Mouse (Mus musculus) heart, embryonic 16.5 days (tissue): ENCODE measurements around the gene Nfia. TPM values are rescaled to one million over a fixed set of nuclear protein-coding genes. Genes with fewer than 3 reads are reported as not detected.

Experiments
- ATAC-seq: fragments of 200-750 bp; cut with Nextera tagmentation; replicated peaks from 2 replicates; pipeline ENCODE4 v1.8.0; 2017; ENCODE audit warnings: moderate number of reproducible peaks; ENCODE audit not compliant: insufficient read depth, low FRiP score; ENCODE audit errors: extremely low read depth
- H3K27ac ChIP-seq: fragments of 300-500 bp; sonication (generic); 2 replicates; pipeline ENCODE4 v1.5.1; 2014; ENCODE audit warnings: mild to moderate bottlenecking, low read length, control low read depth, moderate library complexity
- H3K27me3 ChIP-seq: fragments of 300-500 bp; sonication (generic); 2 replicates; pipeline ENCODE4 v1.6.1; 2014; ENCODE audit warnings: low read length, mixed read lengths; ENCODE audit not compliant: control insufficient read depth, insufficient read depth
- H3K36me3 ChIP-seq: fragments of 300-500 bp; sonication (generic); 2 replicates; pipeline ENCODE4 v1.6.1; 2014; ENCODE audit not compliant: control insufficient read depth, insufficient read depth
- H3K4me1 ChIP-seq: fragments of 300-500 bp; sonication (generic); 2 replicates; pipeline ENCODE4 v1.6.1; 2014; ENCODE audit warnings: low read length, mixed read lengths; ENCODE audit not compliant: control insufficient read depth, insufficient read depth
- H3K4me2 ChIP-seq: fragments of 300-500 bp; sonication (generic); 2 replicates; pipeline ENCODE4 v1.6.1; 2014; ENCODE audit warnings: low read depth, mild to moderate bottlenecking, control low read depth, low read length
- H3K4me3 ChIP-seq: fragments of 300-500 bp; sonication (generic); 2 replicates; pipeline ENCODE4 v1.5.1; 2014; ENCODE audit warnings: mild to moderate bottlenecking, control low read depth, low read length
- H3K9ac ChIP-seq: fragments of 300-500 bp; sonication (generic); 2 replicates; pipeline ENCODE4 v1.6.1; 2014; ENCODE audit warnings: low read length, control low read depth
- H3K9me3 ChIP-seq: fragments of 300-500 bp; sonication (generic); replicated peaks from 2 replicates; pipeline ENCODE4 v1.6.1; 2016; ENCODE audit warnings: low read length; ENCODE audit not compliant: control insufficient read depth
- WGBS: fragments of 180-500 bp; shearing (Covaris S2); extraction: QIAGEN DNeasy Blood & Tissue Kit; methylation state at CpG from one replicate; pipeline ENCODE4 v1.1.7; 2014; 5-methylcytosine and 5-hydroxymethylcytosine counted together
- polyA plus RNA-seq: library from polyadenylated mRNA; unstranded; fragments of >200 nt; fragmentation: Nextera tagmentation; extraction: Ambion mirVana; gene quantifications from 2 replicates; pipeline ENCODE4 v1.2.1, GENCODE M21; 2015

The Nfia gene
- 37.3 and 42.0 TPM in 2 replicates for polyA plus RNA-seq

- 0% methylated on average over 9 of the region's 9 CpGs for WGBS
- H3K36me3 ChIP-seq: no peaks in the 10 kb centered on the region
- H3K4me2 ChIP-seq: peak within 1 kb of the TSS; percentile 95
- H3K27ac ChIP-seq: peak within 1 kb of the TSS; percentile 96
- H3K27me3 ChIP-seq: no peaks in the 10 kb centered on the region
- peak within 1 kb of the TSS; percentile 73 for H3K4me3 ChIP-seq
- ATAC-seq: no peak
- peak within 1 kb of the TSS; percentile 80 for H3K9ac ChIP-seq
- peaks cover 23% of the 10 kb centered on the region for H3K4me1 ChIP-seq
- no peaks in the 10 kb centered on the region for H3K9me3 ChIP-seq
Measured at GRCm38 (mm10) chr4:97772641-97773040, at the start of gene Nfia. Gene Nfia, plus strand, starts transcription at chr4:97772734.

- no peak for ATAC-seq
- H3K9me3 ChIP-seq: 0 out of 2 replicates have a peak, but pooled peaks cover 3% of the 10 kb centered on the region
- no peaks in the 10 kb centered on the region for H3K27me3 ChIP-seq
- no peaks in the 10 kb centered on the region for H3K4me1 ChIP-seq
- no peak overlapping the region for H3K27ac ChIP-seq
- no peaks in the 10 kb centered on the region for H3K36me3 ChIP-seq
- H3K9ac ChIP-seq: no peak overlapping the region
- no peak overlapping the region for H3K4me2 ChIP-seq
- H3K4me3 ChIP-seq: no peak overlapping the region
- WGBS: 80% methylated on average over 6 of the region's 6 CpGs
Measured at GRCm38 (mm10) chr4:97723374-97723773, 49.2 kb upstream of the Nfia start.

- Histone ChIP-seq H3K9me3 (0 out of 2 replicates have a peak, but pooled peaks cover 3% of the 10 kb centered on the region), H3K4me1 (no peaks in the 10 kb centered on the region), H3K9ac (no peak overlapping the region), H3K4me2 (no peak overlapping the region), H3K36me3 (no peaks in the 10 kb centered on the region), H3K27ac (no peak overlapping the region), H3K27me3 (no peaks in the 10 kb centered on the region), H3K4me3 (no peak overlapping the region)
- no peak for ATAC-seq
- WGBS: 82% methylated on average over 4 of the region's 4 CpGs
Measured at GRCm38 (mm10) chr4:97728520-97728919, 44.0 kb upstream of the Nfia start.

- Histone ChIP-seq H3K9ac (no peak overlapping the region), H3K27me3 (no peaks in the 10 kb centered on the region), H3K27ac (no peak overlapping the region), H3K4me1 (no peaks in the 10 kb centered on the region), H3K36me3 (no peaks in the 10 kb centered on the region), H3K4me2 (no peak overlapping the region), H3K4me3 (no peak overlapping the region), H3K9me3 (0 out of 2 replicates have a peak, but pooled peaks cover 3% of the 10 kb centered on the region)
- 81% methylated on average over 6 of the region's 6 CpGs for WGBS
- ATAC-seq: no peak
Measured at GRCm38 (mm10) chr4:97729999-97730398, 42.5 kb upstream of the Nfia start.

- Histone ChIP-seq H3K9me3 (0 out of 2 replicates have a peak, but pooled peaks cover 3% of the 10 kb centered on the region), H3K9ac (no peak overlapping the region), H3K27me3 (no peaks in the 10 kb centered on the region), H3K4me1 (no peaks in the 10 kb centered on the region), H3K27ac (no peak overlapping the region), H3K4me2 (no peak overlapping the region), H3K36me3 (no peaks in the 10 kb centered on the region), H3K4me3 (no peak overlapping the region)
- ATAC-seq: no peak
- 72% methylated on average over 3 of the region's 3 CpGs for WGBS
Measured at GRCm38 (mm10) chr4:97730416-97730815, 42.1 kb upstream of the Nfia start.

GRCm38 (mm10) chr4:97733392-97733791, 39.1 kb upstream of the Nfia start:
- Histone ChIP-seq H3K4me3 (no peak overlapping the region), H3K27ac (no peak overlapping the region), H3K4me2 (no peak overlapping the region), H3K27me3 (no peaks in the 10 kb centered on the region), H3K9ac (no peak overlapping the region), H3K9me3 (no peaks in the 10 kb centered on the region), H3K4me1 (no peaks in the 10 kb centered on the region), H3K36me3 (no peaks in the 10 kb centered on the region)
- 57% methylated on average over 1 of the region's 1 CpGs for WGBS
- ATAC-seq: no peak

GRCm38 (mm10) chr4:97743932-97744331, 28.6 kb upstream of the Nfia start:
- WGBS: 60% methylated on average over 5 of the region's 5 CpGs
- no peak overlapping the region for H3K4me3 ChIP-seq
- ATAC-seq: no peak

GRCm38 (mm10) chr4:97745296-97746105, 27.0 kb upstream of the Nfia start:
- H3K27ac ChIP-seq: no peak overlapping the region
- H3K4me3 ChIP-seq: peak overlapping the region; percentile 62
- H3K4me2 ChIP-seq: peak overlapping the region; percentile 90
- WGBS: 9% methylated on average over 32 of the region's 32 CpGs
- H3K9ac ChIP-seq: peak overlapping the region; percentile 84
- H3K9me3 ChIP-seq: no peaks in the 10 kb centered on the region
- H3K4me1 ChIP-seq: no peaks in the 10 kb centered on the region; the same call in 1 of the 2 replicates
- no peaks in the 10 kb centered on the region for H3K36me3 ChIP-seq
- H3K27me3 ChIP-seq: no peaks in the 10 kb centered on the region
- ATAC-seq: peak; percentile 73

More at GRCm38 (mm10) chr4:97743932-97744331, 28.6 kb upstream of the Nfia start:
- Histone ChIP-seq H3K36me3 (no peaks in the 10 kb centered on the region), H3K4me1 (no peaks in the 10 kb centered on the region; the same call in 1 of the 2 replicates), H3K9me3 (0 out of 2 replicates have a peak, but pooled peaks cover 2% of the 10 kb centered on the region), H3K27ac (no peak overlapping the region), H3K27me3 (no peaks in the 10 kb centered on the region), H3K9ac (no peak overlapping the region), H3K4me2 (no peak overlapping the region)
